Mouse (Mus musculus) limb, embryonic 13.5 days (tissue): ENCODE data around the gene Serpini2. TPM values are rescaled to one million over a fixed set of nuclear protein-coding genes. Genes with fewer than 3 reads are reported as not detected.
"Not testable (repeated sequence)": the region's sequence is repeated elsewhere in the genome, so short reads cannot be mapped to it uniquely, and the experiment has no call there.

Source experiments
- ATAC-seq: fragments of 200-750 bp; cut with Nextera tagmentation; 2 replicates; pipeline ENCODE4 v1.8.0; 2017; ENCODE audit warnings: low read depth, moderate number of reproducible peaks, moderate TSS enrichment; ENCODE audit not compliant: low FRiP score
- H3K27ac ChIP-seq: fragments of 300-500 bp; sonication (generic); 2 replicates; pipeline ENCODE4 v1.5.1; 2015; ENCODE audit warnings: inconsistent platforms, mild to moderate bottlenecking, moderate library complexity
- H3K27me3 ChIP-seq: fragments of 300-500 bp; sonication (generic); 2 replicates; pipeline ENCODE4 v1.6.1; 2015; ENCODE audit warnings: mild to moderate bottlenecking, inconsistent platforms
- H3K36me3 ChIP-seq: fragments of 300-500 bp; sonication (generic); 2 replicates; pipeline ENCODE4 v1.6.1; 2015; ENCODE audit warnings: inconsistent platforms, mild to moderate bottlenecking, moderate library complexity
- H3K4me1 ChIP-seq: fragments of 300-500 bp; sonication (generic); 2 replicates; pipeline ENCODE4 v1.6.1; 2015; ENCODE audit warnings: inconsistent platforms
- H3K4me2 ChIP-seq: fragments of 300-500 bp; sonication (generic); replicated peaks from 2 replicates; pipeline ENCODE4 v1.6.1; 2015; ENCODE audit warnings: inconsistent platforms, mild to moderate bottlenecking, moderate library complexity
- H3K4me3 ChIP-seq: fragments of 300-500 bp; sonication (generic); 2 replicates; pipeline ENCODE4 v1.5.1; 2015; ENCODE audit warnings: moderate library complexity, mild to moderate bottlenecking, inconsistent platforms
- H3K9ac ChIP-seq: fragments of 300-500 bp; sonication (generic); 2 replicates; pipeline ENCODE4 v1.6.1; 2015; ENCODE audit warnings: mild to moderate bottlenecking, inconsistent platforms
- H3K9me3 ChIP-seq: fragments of 300-500 bp; sonication (generic); 2 replicates; pipeline ENCODE4 v1.6.1; 2016; ENCODE audit warnings: inconsistent platforms
- WGBS: fragments of 180-500 bp; shearing (Covaris S2); methylation state at CpG from one replicate; pipeline ENCODE4 v1.1.7; 2015; 5-methylcytosine and 5-hydroxymethylcytosine counted together
- polyA plus RNA-seq: library from polyadenylated mRNA; unstranded; fragments of >200 nt; fragmentation: Nextera tagmentation; extraction: Ambion mirVana; gene quantifications from 2 replicates; pipeline ENCODE4 v1.2.1, GENCODE M21; 2015

The Serpini2 gene
- not detected in 2 replicates for polyA plus RNA-seq

GRCm38 (mm10) chr3:75269978-75270377 is at the start of gene Serpini2:
Gene Serpini2 (minus strand): TSS chr3:75270078.
- Histone ChIP-seq H3K4me2 (no peak within 1 kb of the TSS), H3K27ac (no peak within 1 kb of the TSS), H3K9ac (no peak within 1 kb of the TSS), H3K4me1 (no peaks in the 10 kb centered on the region), H3K9me3 (no peaks in the 10 kb centered on the region), H3K27me3 (no peaks in the 10 kb centered on the region), H3K36me3 (no peaks in the 10 kb centered on the region), H3K4me3 (no peak within 1 kb of the TSS)
- 86% methylated on average over 2 of the region's 2 CpGs for WGBS
- no peak for ATAC-seq

- Histone ChIP-seq H3K9ac (no peak overlapping the region), H3K4me1 (no peaks in the 10 kb centered on the region), H3K4me3 (no peak overlapping the region), H3K4me2 (no peak overlapping the region), H3K36me3 (no peaks in the 10 kb centered on the region), H3K27ac (no peak overlapping the region), H3K9me3 (no peaks in the 10 kb centered on the region), H3K27me3 (no peaks in the 10 kb centered on the region)
- ATAC-seq, result no peak
- 90% methylated on average over 4 of the region's 4 CpGs for WGBS
Measured at GRCm38 (mm10) chr3:75308861-75309260, 39.0 kb upstream of the Serpini2 start.

GRCm38 (mm10) chr3:75308228-75308627 is 38.4 kb upstream of the Serpini2 start:
- Histone ChIP-seq H3K9me3 (no peaks in the 10 kb centered on the region), H3K9ac (no peak overlapping the region), H3K36me3 (no peaks in the 10 kb centered on the region), H3K27me3 (no peaks in the 10 kb centered on the region), H3K4me2 (no peak overlapping the region), H3K4me1 (no peaks in the 10 kb centered on the region), H3K27ac (no peak overlapping the region), H3K4me3 (no peak overlapping the region)
- no peak for ATAC-seq
- 79% methylated on average over 3 of the region's 3 CpGs for WGBS

GRCm38 (mm10) chr3:75305584-75305983 is 35.7 kb upstream of the Serpini2 start:
- Histone ChIP-seq H3K4me1 (no peaks in the 10 kb centered on the region), H3K9me3 (no peaks in the 10 kb centered on the region), H3K9ac (no peak overlapping the region), H3K27me3 (no peaks in the 10 kb centered on the region), H3K4me3 (no peak overlapping the region), H3K4me2 (no peak overlapping the region), H3K27ac (no peak overlapping the region), H3K36me3 (no peaks in the 10 kb centered on the region)
- WGBS, result 85% methylated on average over 3 of the region's 3 CpGs
- no peak for ATAC-seq

GRCm38 (mm10) chr3:75304621-75305020 is 34.7 kb upstream of the Serpini2 start:
- no peak overlapping the region for H3K4me2 ChIP-seq
- no peak overlapping the region for H3K27ac ChIP-seq
- no peak overlapping the region for H3K4me3 ChIP-seq
- no peaks in the 10 kb centered on the region for H3K36me3 ChIP-seq
- H3K4me1 ChIP-seq, result no peaks in the 10 kb centered on the region
- no peaks in the 10 kb centered on the region for H3K27me3 ChIP-seq
- 91% methylated on average over 5 of the region's 5 CpGs for WGBS
- no peak overlapping the region for H3K9ac ChIP-seq
- no peak for ATAC-seq
- no peaks in the 10 kb centered on the region for H3K9me3 ChIP-seq

GRCm38 (mm10) chr3:75301072-75301471 is 31.2 kb upstream of the Serpini2 start:
- Histone ChIP-seq H3K27me3 (no peaks in the 10 kb centered on the region), H3K4me2 (no peak overlapping the region), H3K9ac (no peak overlapping the region), H3K4me3 (no peak overlapping the region), H3K36me3 (no peaks in the 10 kb centered on the region), H3K4me1 (no peaks in the 10 kb centered on the region), H3K27ac (no peak overlapping the region), H3K9me3 (no peaks in the 10 kb centered on the region)
- ATAC-seq, result no peak
- 85% methylated on average over 2 of the region's 2 CpGs for WGBS

GRCm38 (mm10) chr3:75299464-75299863 is 29.6 kb upstream of the Serpini2 start:
- ATAC-seq, H3K9me3 ChIP-seq, H3K4me3 ChIP-seq, H3K4me1 ChIP-seq, H3K4me2 ChIP-seq, H3K9ac ChIP-seq, H3K36me3 ChIP-seq, H3K27ac ChIP-seq, H3K27me3 ChIP-seq: not testable (repeated sequence)
- 92% methylated on average over 1 of the region's 1 CpGs for WGBS

GRCm38 (mm10) chr3:75297758-75298111 is 27.9 kb upstream of the Serpini2 start:
- no peak for ATAC-seq
- no peak overlapping the region for H3K4me3 ChIP-seq
- no peak overlapping the region for H3K4me2 ChIP-seq
- no peaks in the 10 kb centered on the region for H3K4me1 ChIP-seq
- no peak overlapping the region for H3K27ac ChIP-seq
- H3K9ac ChIP-seq, result no peak overlapping the region
- H3K27me3 ChIP-seq, result no peaks in the 10 kb centered on the region
- 57% methylated on average over 3 of the region's 3 CpGs for WGBS
- H3K36me3 ChIP-seq, result no peaks in the 10 kb centered on the region
- no peaks in the 10 kb centered on the region for H3K9me3 ChIP-seq

- Histone ChIP-seq H3K36me3 (no peaks in the 10 kb centered on the region), H3K4me1 (no peaks in the 10 kb centered on the region), H3K9ac (no peak overlapping the region), H3K4me3 (no peak overlapping the region), H3K4me2 (no peak overlapping the region), H3K27ac (no peak overlapping the region), H3K27me3 (no peaks in the 10 kb centered on the region), H3K9me3 (no peaks in the 10 kb centered on the region)
- 68% methylated on average over 2 of the region's 2 CpGs for WGBS
- no peak for ATAC-seq
Measured at GRCm38 (mm10) chr3:75297026-75297757, 27.3 kb upstream of the Serpini2 start.

GRCm38 (mm10) chr3:75293243-75293642 is 23.4 kb upstream of the Serpini2 start:
- H3K9me3 ChIP-seq, result no peaks in the 10 kb centered on the region
- no peak overlapping the region for H3K9ac ChIP-seq
- H3K4me1 ChIP-seq, result no peaks in the 10 kb centered on the region
- H3K36me3 ChIP-seq, result no peaks in the 10 kb centered on the region
- H3K27ac ChIP-seq, result no peak overlapping the region
- WGBS, result 86% methylated on average over 2 of the region's 2 CpGs
- ATAC-seq, result no peak
- no peaks in the 10 kb centered on the region for H3K27me3 ChIP-seq
- H3K4me2 ChIP-seq, result no peak overlapping the region
- no peak overlapping the region for H3K4me3 ChIP-seq

- Histone ChIP-seq H3K27me3 (no peaks in the 10 kb centered on the region), H3K4me1 (no peaks in the 10 kb centered on the region), H3K4me2 (no peak overlapping the region), H3K4me3 (no peak overlapping the region), H3K9ac (no peak overlapping the region), H3K27ac (no peak overlapping the region), H3K36me3 (no peaks in the 10 kb centered on the region), H3K9me3 (no peaks in the 10 kb centered on the region)
- WGBS, result 78% methylated on average over 4 of the region's 4 CpGs
- no peak for ATAC-seq
Measured at GRCm38 (mm10) chr3:75277455-75277854, 7.6 kb upstream of the Serpini2 start.

GRCm38 (mm10) chr3:75276522-75276921 is 6.6 kb upstream of the Serpini2 start:
- Histone ChIP-seq H3K27ac (no peak overlapping the region), H3K4me2 (no peak overlapping the region), H3K4me3 (no peak overlapping the region), H3K36me3 (no peaks in the 10 kb centered on the region), H3K9me3 (no peaks in the 10 kb centered on the region), H3K4me1 (no peaks in the 10 kb centered on the region), H3K27me3 (no peaks in the 10 kb centered on the region), H3K9ac (no peak overlapping the region)
- no peak for ATAC-seq
- 87% methylated on average over 3 of the region's 3 CpGs for WGBS

GRCm38 (mm10) chr3:75275127-75275526 is 5.2 kb upstream of the Serpini2 start:
- no peak overlapping the region for H3K4me3 ChIP-seq
- no peaks in the 10 kb centered on the region for H3K9me3 ChIP-seq
- no peak overlapping the region for H3K9ac ChIP-seq
- H3K27ac ChIP-seq, result no peak overlapping the region
- ATAC-seq, result no peak
- H3K36me3 ChIP-seq, result no peaks in the 10 kb centered on the region
- no peaks in the 10 kb centered on the region for H3K27me3 ChIP-seq
- no peak overlapping the region for H3K4me2 ChIP-seq
- no peaks in the 10 kb centered on the region for H3K4me1 ChIP-seq
